Mouse (Mus musculus): ENCODE measurements at regions not wholly inside any gene's neighbourhood (a gene's known extent, or its start where the extent isn't known, plus 50 kb on each side); places are given as distances from the start of the nearest gene placed in this dataset.

DNA sequence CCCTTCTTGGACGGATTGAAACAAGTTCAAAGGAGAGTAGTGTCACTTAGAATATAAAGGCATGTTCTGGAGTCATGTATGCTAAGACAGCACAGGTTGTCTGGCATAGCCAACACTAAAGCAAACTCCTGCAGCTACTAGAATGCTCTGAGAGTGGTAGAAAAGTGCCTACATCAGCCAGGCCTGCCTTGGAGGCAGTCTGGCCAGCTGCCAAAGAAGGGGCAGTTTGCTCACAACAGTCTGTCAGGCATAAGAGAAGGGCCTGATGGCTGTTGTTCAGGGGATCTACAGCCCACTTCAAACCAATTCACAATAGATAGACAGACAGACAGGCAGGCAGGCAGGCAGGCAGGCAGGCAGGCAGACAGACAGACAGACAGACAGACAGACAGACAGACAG is 136.5 kb upstream of the Dap start:
- ATAC-seq = no peak
- Histone ChIP-seq H3K27ac (ENCODE audit: low read depth, low read length) (no peak overlapping the region), H3K4me3 (ENCODE audit: low read depth, low read length) (no peak overlapping the region), H3K4me1 (ENCODE audit: insufficient read depth) (peaks cover 2% of the 10 kb centered on the region; the same call in 1 of the 2 replicates), H3K4me2 (ENCODE audit: low read depth) (no peak overlapping the region), H3K36me3 (ENCODE audit: insufficient read depth) (no peaks in the 10 kb centered on the region), H3K9ac (no peak overlapping the region), H3K9me3 (ENCODE audit: low read length) (no peaks in the 10 kb centered on the region), H3K27me3 (ENCODE audit: insufficient read depth, low read length) (no peaks in the 10 kb centered on the region)
- TF ChIP-seq CTCF (IDR thresholded peaks at IDR 0.05; ENCODE audit: low read depth) = no peak
- DNase-seq = peak; percentile 65
- 74% methylated on average over 1 of the region's 1 CpGs for WGBS

DNA sequence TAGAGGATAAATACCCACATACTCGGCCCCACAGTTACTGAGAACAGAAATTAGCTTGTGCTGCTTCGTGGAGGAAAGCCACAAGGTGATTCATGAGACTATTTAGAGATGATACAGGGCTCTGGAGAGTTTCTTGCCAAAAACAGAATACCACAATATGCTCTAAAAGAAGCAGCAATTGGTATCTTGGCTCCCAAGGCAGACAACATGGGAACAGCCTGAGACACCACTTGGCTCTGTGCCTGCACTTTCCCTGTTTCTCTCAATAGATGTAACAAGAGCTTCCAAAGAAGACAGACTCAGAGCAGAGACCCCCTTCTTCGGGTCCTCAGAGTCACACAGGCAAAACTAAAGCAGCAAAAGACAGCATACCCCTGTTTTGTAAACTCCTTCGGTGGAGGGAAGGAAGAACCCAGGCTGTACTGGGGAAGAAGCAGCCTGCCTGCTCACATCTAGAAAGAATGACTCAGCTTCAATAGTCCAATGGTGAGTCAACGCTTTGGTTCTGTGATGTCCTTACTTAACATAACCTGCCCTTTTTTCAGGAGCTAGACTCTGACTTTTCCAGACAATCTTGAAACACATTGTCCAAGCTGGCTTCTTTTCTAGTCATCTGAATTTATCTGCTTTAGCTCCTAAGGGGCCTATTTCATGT is 132.1 kb upstream of the Dap start:
- no peak overlapping the region for H3K27ac ChIP-seq (ENCODE audit: low read depth, low read length)
- H3K4me3 ChIP-seq (ENCODE audit: low read depth, low read length) = no peak overlapping the region
- no peaks in the 10 kb centered on the region for H3K27me3 ChIP-seq (ENCODE audit: insufficient read depth, low read length)
- peaks cover 2% of the 10 kb centered on the region; the same call in 1 of the 2 replicates for H3K4me1 ChIP-seq (ENCODE audit: insufficient read depth)
- no peak overlapping the region for H3K4me2 ChIP-seq (ENCODE audit: low read depth)
- H3K36me3 ChIP-seq (ENCODE audit: insufficient read depth) = no peaks in the 10 kb centered on the region
- DNase-seq = peak; percentile 89
- 41% methylated on average over 5 of the region's 5 CpGs for WGBS
- peak; percentile 88 for ATAC-seq
- no peak for TF ChIP-seq CTCF (IDR thresholded peaks at IDR 0.05; ENCODE audit: low read depth)
- no peak overlapping the region for H3K9ac ChIP-seq
- no peaks in the 10 kb centered on the region for H3K9me3 ChIP-seq (ENCODE audit: low read length)

DNA sequence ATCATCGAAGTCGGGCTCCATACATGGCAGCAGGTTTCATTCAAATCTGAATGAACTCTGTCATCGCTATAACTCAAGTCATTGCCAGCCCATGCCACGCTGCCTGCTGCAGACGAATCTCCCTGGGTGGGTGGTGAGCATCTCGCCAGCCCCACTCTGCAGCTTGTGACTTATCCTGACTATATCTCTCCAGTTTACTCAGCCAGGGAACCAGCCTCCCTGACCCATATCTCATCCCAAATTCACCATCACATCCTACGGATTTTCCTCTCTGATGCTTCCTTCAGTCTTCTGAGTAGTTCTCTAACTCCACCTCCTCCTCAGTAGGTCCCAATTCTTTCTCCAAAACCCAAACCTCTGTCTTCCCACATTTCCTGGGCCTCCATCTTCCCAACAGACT is 127.9 kb upstream of the Dap start:
- TF ChIP-seq CTCF (IDR thresholded peaks at IDR 0.05; ENCODE audit: low read depth) = no peak
- H3K4me3 ChIP-seq (ENCODE audit: low read depth, low read length) = no peak overlapping the region
- DNase-seq (no peak), ATAC-seq (no peak)
- H3K9me3 ChIP-seq (ENCODE audit: low read length) = no peaks in the 10 kb centered on the region
- H3K4me1 ChIP-seq (ENCODE audit: insufficient read depth) = peaks cover 2% of the 10 kb centered on the region; the same call in 1 of the 2 replicates
- WGBS = 86% methylated on average over 7 of the region's 7 CpGs
- no peaks in the 10 kb centered on the region for H3K27me3 ChIP-seq (ENCODE audit: insufficient read depth, low read length)
- no peak overlapping the region for H3K4me2 ChIP-seq (ENCODE audit: low read depth)
- no peak overlapping the region for H3K9ac ChIP-seq
- H3K36me3 ChIP-seq (ENCODE audit: insufficient read depth) = no peaks in the 10 kb centered on the region
- H3K27ac ChIP-seq (ENCODE audit: low read depth, low read length) = no peak overlapping the region

DNA sequence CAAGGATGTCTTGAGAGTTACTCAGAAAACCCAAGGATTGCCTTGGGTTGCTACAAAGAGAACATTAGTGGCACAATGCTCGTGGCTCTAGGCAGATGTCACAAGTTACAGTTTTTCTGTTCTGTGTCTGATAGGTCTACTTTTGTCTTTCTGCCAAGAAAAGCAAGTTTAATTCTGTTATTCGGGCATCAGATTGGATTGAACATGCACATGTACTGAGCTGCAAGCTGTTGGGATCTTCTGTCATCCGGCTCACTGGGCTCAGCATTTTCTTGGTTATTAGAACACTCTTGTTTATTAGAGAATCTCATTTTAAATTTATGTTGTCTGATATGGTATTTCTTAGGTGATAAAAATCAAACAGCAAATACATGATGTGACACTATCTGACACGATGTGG is 126.8 kb upstream of the Dap start:
- Histone ChIP-seq H3K9me3 (ENCODE audit: low read length) (no peaks in the 10 kb centered on the region), H3K27ac (ENCODE audit: low read depth, low read length) (no peak overlapping the region), H3K4me1 (ENCODE audit: insufficient read depth) (no peaks in the 10 kb centered on the region), H3K36me3 (ENCODE audit: insufficient read depth) (no peaks in the 10 kb centered on the region), H3K4me3 (ENCODE audit: low read depth, low read length) (no peak overlapping the region), H3K4me2 (ENCODE audit: low read depth) (no peak overlapping the region), H3K27me3 (ENCODE audit: insufficient read depth, low read length) (no peaks in the 10 kb centered on the region), H3K9ac (no peak overlapping the region)
- WGBS = 53% methylated on average over 4 of the region's 4 CpGs
- peak; percentile 58; the same call in 1 of the 2 replicates for ATAC-seq
- TF ChIP-seq CTCF (IDR thresholded peaks at IDR 0.05; ENCODE audit: low read depth) = no peak
- DNase-seq = peak; percentile 39

DNA sequence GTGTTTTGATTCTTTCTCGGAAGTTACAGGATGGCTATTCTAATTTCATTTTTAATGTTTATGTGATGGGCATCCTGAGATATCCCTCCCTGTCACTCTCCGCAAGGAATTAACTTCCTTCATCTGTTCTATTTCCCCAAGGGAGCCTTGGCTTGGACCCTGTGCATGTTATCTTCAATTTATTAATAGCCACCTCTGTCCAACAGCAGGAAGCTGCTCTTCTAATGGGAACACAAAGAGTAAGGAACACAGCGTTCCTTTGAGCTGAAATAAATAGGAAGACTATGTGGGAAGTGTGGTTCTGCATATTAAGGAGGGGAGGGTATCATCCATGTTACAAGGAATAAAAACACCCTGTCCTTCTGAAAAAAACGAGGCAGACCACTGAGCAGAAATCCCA is 119.4 kb upstream of the Dap start:
- no peak for DNase-seq
- TF ChIP-seq CTCF (IDR thresholded peaks at IDR 0.05; ENCODE audit: low read depth) = no peak
- Histone ChIP-seq H3K36me3 (ENCODE audit: insufficient read depth) (no peaks in the 10 kb centered on the region), H3K9ac (no peak overlapping the region), H3K27me3 (ENCODE audit: insufficient read depth, low read length) (no peaks in the 10 kb centered on the region), H3K27ac (ENCODE audit: low read depth, low read length) (no peak overlapping the region), H3K9me3 (ENCODE audit: low read length) (no peaks in the 10 kb centered on the region), H3K4me3 (ENCODE audit: low read depth, low read length) (no peak overlapping the region), H3K4me2 (ENCODE audit: low read depth) (no peak overlapping the region), H3K4me1 (ENCODE audit: insufficient read depth) (no peaks in the 10 kb centered on the region)
- ATAC-seq = no peak
- WGBS = 82% methylated on average over 4 of the region's 4 CpGs

DNA sequence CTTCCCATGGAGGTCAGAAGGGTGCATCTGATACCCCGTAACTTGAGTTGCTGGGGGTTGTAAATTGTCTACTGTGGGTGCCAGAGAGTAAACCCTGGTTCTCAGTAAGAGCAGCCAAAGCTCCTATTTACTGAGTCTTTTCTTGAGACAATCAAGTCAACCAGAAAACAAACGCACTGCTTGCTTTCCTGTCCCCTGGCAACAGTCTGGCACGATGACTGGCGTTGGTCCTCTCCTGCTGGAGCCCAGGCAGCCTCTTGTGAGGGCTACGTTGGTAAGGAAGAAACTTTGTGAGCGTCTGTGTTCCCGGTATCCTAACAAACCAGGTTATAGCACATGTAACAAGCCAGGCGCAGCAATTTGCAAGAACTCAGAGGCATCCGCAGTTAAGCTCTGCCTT is 117.2 kb upstream of the Dap start:
- H3K4me2 ChIP-seq (ENCODE audit: low read depth) = no peak overlapping the region
- 65% methylated on average over 9 of the region's 9 CpGs for WGBS
- H3K9ac ChIP-seq = no peak overlapping the region
- no peak overlapping the region for H3K4me3 ChIP-seq (ENCODE audit: low read depth, low read length)
- no peaks in the 10 kb centered on the region for H3K36me3 ChIP-seq (ENCODE audit: insufficient read depth)
- DNase-seq (no peak), ATAC-seq (peak; percentile 45; the same call in 1 of the 2 replicates)
- no peak overlapping the region for H3K27ac ChIP-seq (ENCODE audit: low read depth, low read length)
- TF ChIP-seq CTCF (IDR thresholded peaks at IDR 0.05; ENCODE audit: low read depth) = no peak
- H3K27me3 ChIP-seq (ENCODE audit: insufficient read depth, low read length) = no peaks in the 10 kb centered on the region
- H3K9me3 ChIP-seq (ENCODE audit: low read length) = no peaks in the 10 kb centered on the region
- no peaks in the 10 kb centered on the region for H3K4me1 ChIP-seq (ENCODE audit: insufficient read depth)

DNA sequence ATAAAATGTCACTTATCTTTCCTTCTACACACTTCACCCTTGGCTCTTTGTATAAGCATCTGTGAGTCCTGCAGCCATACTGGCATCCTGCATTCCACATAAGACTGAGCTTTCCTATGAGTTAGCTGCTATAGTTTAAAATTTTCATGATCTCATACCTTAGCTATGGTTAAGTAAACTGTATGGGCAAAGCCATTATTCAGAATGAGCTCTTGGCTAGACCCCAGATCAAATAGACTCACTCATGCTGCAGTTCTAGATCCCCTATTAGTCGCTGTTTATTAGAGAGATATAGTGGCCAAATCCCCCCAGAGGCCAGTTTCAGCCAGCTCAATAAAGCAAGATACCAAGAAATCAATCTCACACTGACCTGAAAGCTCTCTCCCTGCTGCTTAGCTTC is 110.9 kb upstream of the Dap start:
- no peak for ATAC-seq
- no peak for DNase-seq
- 75% methylated on average over 1 of the region's 1 CpGs for WGBS

More for the DNA sequence above, 110.9 kb upstream of the Dap start:
- no peak for TF ChIP-seq CTCF (IDR thresholded peaks at IDR 0.05; ENCODE audit: low read depth)
- Histone ChIP-seq H3K27ac (ENCODE audit: low read depth, low read length) (no peak overlapping the region), H3K27me3 (ENCODE audit: insufficient read depth, low read length) (no peaks in the 10 kb centered on the region), H3K9ac (no peak overlapping the region), H3K9me3 (ENCODE audit: low read length) (no peaks in the 10 kb centered on the region), H3K4me2 (ENCODE audit: low read depth) (no peak overlapping the region), H3K36me3 (ENCODE audit: insufficient read depth) (no peaks in the 10 kb centered on the region), H3K4me1 (ENCODE audit: insufficient read depth) (no peaks in the 10 kb centered on the region), H3K4me3 (ENCODE audit: low read depth, low read length) (no peak overlapping the region)
